Mouse (Mus musculus): Measurements from ENCODE around the gene Ndufa4l2. TPM values are rescaled to one million over a fixed set of nuclear protein-coding genes. Genes with fewer than 3 reads are reported as not detected.

The Ndufa4l2 gene
- total RNA-seq, 2 experiments from 2014 or later = 6.8 to 7.9 TPM

- DNase-seq (ENCODE audit: low spot score in 2 of 2) = no peak
Measured at GRCm38 (mm10) chr10:127526048-127526447, 11.3 kb downstream of the Ndufa4l2 start.

- peak in 1 of 2 experiments; percentile 66 for DNase-seq (ENCODE audit: low spot score in 2 of 2)
Measured at GRCm38 (mm10) chr10:127526681-127527080, 11.9 kb downstream of the Ndufa4l2 start.

- no peak for DNase-seq (ENCODE audit: low spot score in 2 of 2)
Measured at GRCm38 (mm10) chr10:127527481-127527880, 12.7 kb downstream of the Ndufa4l2 start.

GRCm38 (mm10) chr10:127530945-127531344 is 16.2 kb downstream of the Ndufa4l2 start:
- DNase-seq (ENCODE audit: low spot score in 2 of 2) = no peak

- no peak for DNase-seq (ENCODE audit: low spot score in 2 of 2)
Measured at GRCm38 (mm10) chr10:127531548-127531947, 16.8 kb downstream of the Ndufa4l2 start.

- DNase-seq (ENCODE audit: low spot score in 2 of 2) = no peak
Measured at GRCm38 (mm10) chr10:127534036-127534928, 19.5 kb downstream of the Ndufa4l2 start, which contains the start of gene Nxph4. Nxph4 (minus strand) TSS chr10:127534559.

GRCm38 (mm10) chr10:127534929-127535384 is 20.2 kb downstream of the Ndufa4l2 start:
- no peak for DNase-seq (ENCODE audit: low spot score in 2 of 2)

GRCm38 (mm10) chr10:127536586-127537314 is 22.0 kb downstream of the Ndufa4l2 start:
- DNase-seq (ENCODE audit: low spot score in 2 of 2) = peak in 1 of 2 experiments; percentile 66

GRCm38 (mm10) chr10:127537854-127538583 is 23.3 kb downstream of the Ndufa4l2 start:
- DNase-seq (ENCODE audit: low spot score in 2 of 2) = peak; percentile 87 to 89

GRCm38 (mm10) chr10:127541510-127541909 is 26.7 kb downstream of the Ndufa4l2 start:
- no peak for DNase-seq (ENCODE audit: low spot score in 2 of 2)

GRCm38 (mm10) chr10:127542084-127542483 is 27.3 kb downstream of the Ndufa4l2 start:
- DNase-seq (ENCODE audit: low spot score in 2 of 2) = no peak

- DNase-seq (ENCODE audit: low spot score in 2 of 2) = no peak
Measured at GRCm38 (mm10) chr10:127542720-127543119, 28.0 kb downstream of the Ndufa4l2 start.

GRCm38 (mm10) chr10:127543916-127544315 is 29.1 kb downstream of the Ndufa4l2 start:
- DNase-seq (ENCODE audit: low spot score in 2 of 2) = no peak

GRCm38 (mm10) chr10:127544375-127544774 is 29.6 kb downstream of the Ndufa4l2 start:
- no peak for DNase-seq (ENCODE audit: low spot score in 2 of 2)

- no peak for DNase-seq (ENCODE audit: low spot score in 2 of 2)
Measured at GRCm38 (mm10) chr10:127546505-127546904, 31.7 kb downstream of the Ndufa4l2 start.

- DNase-seq (ENCODE audit: low spot score in 2 of 2) = no peak
Measured at GRCm38 (mm10) chr10:127548236-127548635, 33.5 kb downstream of the Ndufa4l2 start.

GRCm38 (mm10) chr10:127549892-127550291 is 35.1 kb downstream of the Ndufa4l2 start:
- DNase-seq (ENCODE audit: low spot score in 2 of 2) = no peak

GRCm38 (mm10) chr10:127555703-127556102 is 40.9 kb downstream of the Ndufa4l2 start:
- no peak for DNase-seq (ENCODE audit: low spot score in 2 of 2)

- no peak for DNase-seq (ENCODE audit: low spot score in 2 of 2)
Measured at GRCm38 (mm10) chr10:127557397-127557796, 42.6 kb downstream of the Ndufa4l2 start.

- no peak for DNase-seq (ENCODE audit: low spot score in 2 of 2)
Measured at GRCm38 (mm10) chr10:127561145-127561544, 46.4 kb downstream of the Ndufa4l2 start.

- DNase-seq (ENCODE audit: low spot score in 2 of 2) = no peak
Measured at GRCm38 (mm10) chr10:127563840-127564239, 49.1 kb downstream of the Ndufa4l2 start.
